Mouse (Mus musculus) embryo, embryonic 11 days (tissue): ENCODE measurements at regions not wholly inside any gene's neighbourhood (a gene's known extent, or its start where the extent isn't known, plus 50 kb on each side); places are given as distances from the start of the nearest gene placed in this dataset.

Source experiments
- DNase-seq: peaks from one replicate; pipeline ENCODE4 v3.0.0-alpha.2; 2015

DNA sequence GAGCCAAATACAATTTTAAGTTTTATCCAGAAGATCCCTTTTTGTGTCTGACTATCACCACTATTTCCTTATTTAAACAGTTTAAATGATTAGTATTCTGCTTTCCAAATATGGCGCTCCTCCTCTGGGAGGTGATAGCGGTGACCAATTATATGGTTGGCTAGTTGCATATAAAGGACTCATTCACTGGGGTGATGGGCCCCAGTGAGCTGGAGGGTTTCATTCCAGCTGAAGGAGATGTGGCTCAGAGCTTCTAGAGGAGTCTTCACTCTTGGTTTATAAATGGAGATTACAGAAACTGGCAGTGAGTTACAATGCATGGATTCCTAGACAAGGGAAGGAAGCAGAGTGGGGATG, 50.7 kb upstream of the Gm7361 start:
- peak; percentile 13 for DNase-seq

DNA sequence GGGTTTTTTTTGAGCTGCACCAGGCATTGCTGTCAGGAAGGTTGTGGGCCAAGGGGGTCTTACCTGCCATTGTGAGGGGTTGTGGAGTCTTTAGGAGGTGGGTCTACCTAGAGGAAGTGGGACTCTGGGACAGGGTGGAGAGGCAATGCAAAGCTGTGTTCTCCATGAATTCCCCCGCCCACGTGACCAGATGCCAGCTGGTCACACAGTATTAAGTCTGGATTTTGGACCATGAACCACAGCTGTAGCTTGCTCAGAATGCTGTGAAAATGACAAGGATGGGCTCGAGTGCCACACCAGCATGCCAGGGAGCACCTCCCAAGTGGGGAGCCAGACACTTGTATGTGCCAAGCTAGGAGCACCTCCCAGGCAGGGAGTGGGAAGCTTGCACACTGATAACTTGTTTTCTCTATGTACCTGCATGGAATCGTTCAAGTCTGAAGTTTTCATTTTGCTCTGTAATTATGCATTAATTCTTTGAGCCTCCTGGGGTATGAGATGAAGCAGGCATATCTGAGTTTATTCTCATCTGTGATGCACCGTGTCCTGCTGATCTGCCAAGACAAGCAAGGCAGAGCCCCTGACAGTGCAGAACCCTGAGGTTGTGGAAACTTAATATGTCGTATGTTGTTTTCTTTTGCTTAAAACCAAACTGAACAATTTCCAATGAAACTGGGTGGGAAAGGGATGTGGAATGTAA, 51.3 kb upstream of the Gm7361 start:
- no peak for DNase-seq

DNA sequence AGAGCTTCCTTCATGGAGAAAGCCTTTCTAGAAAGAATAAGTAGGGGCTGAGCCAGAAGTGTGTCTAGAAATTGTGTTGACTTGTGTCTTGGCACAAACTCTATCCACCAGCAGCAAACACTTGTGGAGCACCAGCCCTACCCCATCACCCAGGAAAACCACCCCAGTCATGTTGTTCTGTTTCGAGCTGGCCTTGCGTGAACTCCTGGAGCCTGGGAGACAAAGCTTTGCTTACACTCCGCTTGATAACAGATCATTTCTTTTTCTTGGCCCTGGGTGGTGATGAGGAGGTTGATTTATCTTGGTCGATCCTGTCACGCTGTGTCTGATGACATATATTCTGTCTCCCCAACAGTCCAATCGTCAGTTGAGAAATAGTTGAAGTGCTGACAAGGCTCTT, 55.0 kb upstream of the Gm7361 start:
- DNase-seq: no peak

DNA sequence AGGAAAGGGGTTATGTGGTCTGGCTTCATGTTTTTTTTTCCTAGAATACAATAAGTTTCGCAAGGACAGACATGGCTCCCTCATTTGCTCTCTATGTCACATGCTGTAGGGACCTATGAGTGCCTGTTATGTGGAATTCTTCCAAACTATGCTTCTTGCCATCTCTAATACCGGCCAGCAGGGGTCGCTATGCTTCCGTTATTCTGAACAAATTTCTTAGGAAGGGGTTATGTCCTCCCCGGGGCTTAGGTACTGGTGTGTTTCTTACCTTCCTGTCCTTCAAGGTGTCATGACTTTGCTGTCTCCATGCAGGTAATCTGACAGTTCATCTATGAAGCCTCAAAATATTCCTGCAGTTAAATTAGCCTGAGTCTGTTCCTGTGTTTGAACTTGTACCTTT, 68.1 kb upstream of the Gm7361 start:
- peak; percentile 60 for DNase-seq

DNA sequence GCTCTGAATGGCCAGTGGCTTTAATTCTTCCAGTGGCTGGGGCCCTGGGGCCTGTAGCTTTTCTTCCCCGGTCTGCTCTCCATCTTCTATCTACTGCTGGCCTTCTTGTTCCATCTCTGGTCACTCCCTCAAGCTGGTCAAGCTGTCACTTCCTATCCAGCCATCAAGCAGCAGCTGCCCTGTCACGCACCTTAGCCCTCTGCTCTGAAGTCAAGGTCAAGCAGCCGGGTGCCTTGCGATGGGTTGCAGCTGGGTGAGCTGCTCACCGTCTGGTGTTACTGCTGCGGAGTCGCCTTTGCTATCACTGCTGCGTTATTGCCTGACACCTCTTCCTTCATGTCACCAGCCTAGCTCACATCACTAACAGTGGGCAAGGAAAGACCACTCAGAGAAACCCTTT, 66.0 kb upstream of the Gm10220 start:
- DNase-seq: no peak

DNA sequence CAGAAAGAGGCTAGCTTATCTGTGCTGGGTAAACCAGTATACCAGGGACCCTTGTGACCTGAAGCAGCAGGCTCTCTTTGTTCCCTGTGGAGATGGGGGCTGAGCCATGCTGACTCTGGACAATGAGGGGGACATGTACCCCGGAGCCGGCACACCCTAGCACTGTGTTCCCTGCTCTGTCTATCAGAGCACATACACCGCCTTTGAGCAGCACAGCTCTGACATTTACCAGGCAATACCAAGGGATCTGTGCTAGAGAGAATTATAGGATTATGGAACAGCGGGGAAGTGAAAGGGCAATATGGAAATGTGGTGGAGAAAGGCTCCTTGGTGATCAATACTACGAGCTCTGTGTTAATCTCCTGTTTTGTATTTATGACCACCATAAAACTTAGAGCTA, 64.2 kb upstream of the Gm10220 start:
- no peak for DNase-seq

DNA sequence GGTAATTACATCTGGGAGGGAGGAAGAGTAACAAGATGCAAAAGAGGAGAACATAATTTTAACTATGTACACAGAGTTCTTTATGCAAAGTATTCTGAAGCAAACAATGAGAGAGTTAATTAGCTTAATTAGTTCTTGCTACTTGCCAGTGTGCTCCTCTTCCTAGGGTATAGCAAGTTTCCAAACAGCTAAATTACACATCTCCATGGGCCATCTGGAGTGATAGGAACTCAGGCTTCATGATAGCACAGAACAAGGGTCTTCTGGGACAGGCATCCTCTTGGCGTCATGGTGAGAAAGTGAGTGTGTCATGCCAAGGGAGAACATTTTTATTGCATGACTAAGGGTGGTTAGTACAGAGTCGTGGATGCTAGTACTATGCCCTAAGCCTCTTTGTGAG, 54.8 kb upstream of the Gm10220 start:
- no peak for DNase-seq

DNA sequence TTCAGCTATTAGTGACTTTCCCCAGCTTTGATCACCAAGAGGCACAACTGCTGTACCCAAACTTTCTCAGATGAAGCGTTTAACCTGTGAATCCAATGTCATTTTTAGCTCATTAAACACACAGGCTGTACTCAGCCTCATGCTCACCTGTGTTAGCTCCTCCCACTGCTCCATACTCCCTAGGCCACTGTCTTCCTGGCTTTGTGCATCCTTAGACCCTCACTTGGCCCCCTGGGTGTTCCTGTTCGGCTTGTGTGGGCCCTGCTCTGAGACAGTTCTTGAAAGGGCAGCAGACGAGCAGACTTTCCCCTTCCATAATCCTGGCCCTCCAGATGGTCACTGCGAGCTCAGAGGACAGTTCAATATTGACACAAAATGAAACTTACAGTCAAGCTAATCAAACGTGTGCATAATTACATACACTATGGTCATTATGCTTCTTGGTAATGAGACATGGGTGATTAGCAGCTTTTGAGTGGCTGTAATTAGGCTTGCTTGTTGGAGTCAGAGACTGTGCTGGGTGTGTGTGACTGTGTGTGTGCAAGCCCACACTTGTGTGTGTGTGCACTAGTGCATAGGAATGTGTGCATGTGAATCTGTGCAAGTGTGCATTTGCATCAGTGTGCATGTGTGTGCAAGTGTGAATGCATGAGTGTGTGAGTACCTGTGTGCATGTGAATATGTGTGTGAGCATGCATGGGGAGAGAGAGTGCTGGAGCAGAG, 50.6 kb upstream of the Gm10220 start:
- no peak for DNase-seq

DNA sequence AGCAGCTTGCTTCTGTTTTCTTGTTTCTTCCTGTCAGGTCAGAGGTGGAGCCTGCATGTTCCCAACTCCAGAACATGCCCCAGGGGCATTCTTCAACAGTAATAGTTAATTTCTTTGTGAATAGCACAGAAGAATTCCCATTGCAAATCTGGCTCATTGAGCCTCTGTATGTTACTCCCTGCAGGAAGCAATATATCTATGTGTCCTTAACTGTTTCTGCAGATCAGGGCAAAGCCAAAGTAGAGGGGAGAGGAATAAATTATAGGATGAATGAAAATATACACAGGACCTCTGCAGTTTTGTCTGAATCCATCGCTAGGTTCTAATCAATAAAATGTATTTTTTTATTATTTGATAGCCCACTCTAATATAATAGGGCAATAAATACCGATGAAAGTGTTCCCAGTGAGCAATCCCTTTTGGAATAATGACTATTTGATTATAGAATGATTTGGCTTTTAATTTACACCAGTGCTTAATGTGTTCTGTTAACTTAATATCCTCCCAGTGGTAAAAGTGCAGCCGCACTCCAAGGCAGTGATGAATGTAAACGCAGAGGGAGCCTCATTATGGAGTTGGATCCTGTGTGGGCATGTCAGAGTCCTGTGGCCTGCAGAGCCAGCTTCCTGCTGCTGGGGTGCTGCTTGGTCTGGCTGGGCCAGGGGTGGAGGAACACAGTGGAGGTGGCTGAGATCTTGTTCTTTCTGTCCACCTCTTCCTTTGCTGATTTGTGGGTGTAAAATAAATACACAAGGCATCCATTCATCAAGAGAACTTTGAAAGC, 49.7 kb upstream of the Gm10220 start:
- no peak for DNase-seq
